8 mouse cellular contexts compared by ENCODE assay signal in the genomic region with DNA sequence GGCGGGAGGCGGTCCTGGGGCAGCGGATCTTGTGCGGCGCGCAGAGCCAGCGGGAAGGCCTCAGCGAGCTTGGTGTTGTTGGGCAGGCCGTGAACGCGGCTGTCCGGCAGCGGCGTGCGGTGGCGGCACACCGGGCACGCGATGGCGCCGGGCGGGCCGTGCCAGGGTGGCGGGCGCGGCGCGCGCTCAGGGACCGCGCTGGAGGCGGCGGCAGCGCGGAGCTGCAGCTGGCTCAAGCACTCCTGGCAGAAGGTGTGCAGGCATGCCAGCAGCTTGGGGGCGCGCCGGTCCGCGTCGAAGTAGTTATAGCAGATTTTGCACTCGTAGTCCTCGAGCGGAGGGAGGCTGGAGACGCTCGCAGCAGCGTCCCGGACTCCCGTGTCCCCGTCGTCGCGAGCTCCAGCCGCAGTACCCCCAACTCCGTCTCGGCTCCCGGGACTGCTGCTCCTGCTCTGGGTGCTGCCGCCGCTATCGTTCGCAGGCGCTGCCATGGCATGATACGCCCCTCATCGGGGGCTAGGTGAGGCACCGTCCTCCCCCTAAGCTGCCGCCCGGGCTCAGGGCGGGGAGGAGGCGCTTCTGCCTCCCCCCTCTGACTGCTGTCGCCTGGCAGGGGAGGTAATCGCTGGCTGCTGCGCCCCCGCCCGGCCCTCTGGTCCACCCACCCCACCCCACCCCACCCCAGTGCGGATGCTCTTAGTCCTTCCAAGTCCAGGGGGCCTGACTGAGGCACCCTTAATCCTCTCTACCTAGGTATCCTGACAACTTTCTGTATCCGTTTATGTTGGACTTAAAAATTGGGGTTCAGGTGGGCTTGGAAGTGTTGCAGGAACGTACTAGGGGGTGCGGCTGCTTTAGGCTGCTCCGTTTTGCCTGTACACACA. TPM values are rescaled to one million over a fixed set of nuclear protein-coding genes. Genes with fewer than 3 reads are reported as not detected.
DNase-seq lines count a peak whose midpoint lies in the region; ATAC-seq and TF ChIP-seq lines count a peak whose summit lies in the region.

No protein-coding gene starts in this region.

- H3K4me3 ChIP-seq in lung, embryonic 15.5 days, result peak overlapping the region; percentile 58
- H3K4me3 ChIP-seq in heart, postnatal 0 days (ENCODE audit: low read depth, low read length), result peak overlapping the region; percentile 60
- peak overlapping the region; percentile 33 for H3K4me3 ChIP-seq in liver, embryonic 15.5 days (replicated peaks)
- H3K4me3 ChIP-seq in stomach, postnatal 0 days (ENCODE audit: low read depth, low read length), result peak overlapping the region; percentile 54

- no peaks in the 10 kb centered on the region for H3K9me3 ChIP-seq in lung, embryonic 15.5 days
- H3K9me3 ChIP-seq in heart, postnatal 0 days (replicated peaks; ENCODE audit: control insufficient read depth, low read length), result no peaks in the 10 kb centered on the region
- H3K9me3 ChIP-seq in liver, embryonic 15.5 days (replicated peaks), result no peaks in the 10 kb centered on the region
- no peaks in the 10 kb centered on the region for H3K9me3 ChIP-seq in stomach, postnatal 0 days (ENCODE audit: control insufficient read depth, low read length)

- no peak for TF ChIP-seq EP300 in heart, postnatal 0 days (IDR thresholded peaks at IDR 0.05; ENCODE audit: low read depth)
- TF ChIP-seq EP300 in stomach, postnatal 0 days (optimal IDR thresholded peaks at IDR 0.05), result no peak

- H3K9ac ChIP-seq in lung, embryonic 15.5 days, result peak overlapping the region; percentile 40
- H3K9ac ChIP-seq in heart, postnatal 0 days (replicated peaks; ENCODE audit: low read depth, low read length), result no peak overlapping the region
- H3K9ac ChIP-seq in liver, embryonic 15.5 days, result no peak overlapping the region
- peak overlapping the region; percentile 27; the same call in 1 of the 2 replicates for H3K9ac ChIP-seq in stomach, postnatal 0 days (ENCODE audit: low read length)

- peak; percentile 29; the same call in 1 of the 2 replicates for TF ChIP-seq CTCF in heart, postnatal 0 days (IDR thresholded peaks at IDR 0.05; ENCODE audit: low read depth)
- TF ChIP-seq CTCF in stomach, postnatal 0 days (IDR thresholded peaks at IDR 0.05; ENCODE audit: low read depth), result peak; percentile 50

- peak overlapping the region; percentile 98 for H3K4me2 ChIP-seq in lung, embryonic 15.5 days
- H3K4me2 ChIP-seq in heart, postnatal 0 days (ENCODE audit: low read depth, low read length), result peak overlapping the region; percentile 94
- peak overlapping the region; percentile 61 for H3K4me2 ChIP-seq in liver, embryonic 15.5 days
- H3K4me2 ChIP-seq in stomach, postnatal 0 days (replicated peaks; ENCODE audit: low read depth), result peak overlapping the region; percentile 92

- peak; percentile 55 for ATAC-seq in lung, embryonic 15.5 days (ENCODE audit: borderline replicate concordance, extremely low read depth, low FRiP score, low TSS enrichment)
- ATAC-seq in heart, postnatal 0 days (ENCODE audit: insufficient read depth, low read depth), result peak; percentile 59; the same call in 1 of the 2 replicates
- no peak for ATAC-seq in liver, embryonic 15.5 days (ENCODE audit: insufficient read depth)
- ATAC-seq in stomach, postnatal 0 days (ENCODE audit: low FRiP score, low TSS enrichment), result peak; percentile 63
- no peak for ATAC-seq in megakaryocyte-erythroid progenitor cell, adult 5-6 weeks (replicated peaks; ENCODE audit: low FRiP score, low TSS enrichment, poor library complexity, severe bottlenecking)

- H3K27me3 ChIP-seq in lung, embryonic 15.5 days, result peaks cover 95% of the 10 kb centered on the region
- peaks cover 91% of the 10 kb centered on the region for H3K27me3 ChIP-seq in heart, postnatal 0 days (ENCODE audit: control insufficient read depth, insufficient read depth, low read length)
- H3K27me3 ChIP-seq in liver, embryonic 15.5 days, result peaks cover 92% of the 10 kb centered on the region
- H3K27me3 ChIP-seq in stomach, postnatal 0 days (ENCODE audit: control insufficient read depth, insufficient read depth, low read length), result peaks cover 26% of the 10 kb centered on the region

- H3K36me3 ChIP-seq in lung, embryonic 15.5 days, result no peaks in the 10 kb centered on the region
- no peaks in the 10 kb centered on the region for H3K36me3 ChIP-seq in heart, postnatal 0 days (replicated peaks; ENCODE audit: control insufficient read depth, insufficient read depth, low read length)
- H3K36me3 ChIP-seq in liver, embryonic 15.5 days (replicated peaks), result no peaks in the 10 kb centered on the region
- no peaks in the 10 kb centered on the region for H3K36me3 ChIP-seq in stomach, postnatal 0 days (ENCODE audit: control insufficient read depth, insufficient read depth, low read length)

- H3K4me1 ChIP-seq in lung, embryonic 15.5 days, result peaks cover 29% of the 10 kb centered on the region
- peaks cover 11% of the 10 kb centered on the region; the same call in 1 of the 2 replicates for H3K4me1 ChIP-seq in heart, postnatal 0 days (ENCODE audit: control insufficient read depth, insufficient read depth)
- no peaks in the 10 kb centered on the region; the same call in 1 of the 2 replicates for H3K4me1 ChIP-seq in liver, embryonic 15.5 days (replicated peaks)
- 0 out of 2 replicates have a peak, but pooled peaks cover 2% of the 10 kb centered on the region for H3K4me1 ChIP-seq in stomach, postnatal 0 days (replicated peaks; ENCODE audit: control insufficient read depth, insufficient read depth)

- no peak for DNase-seq in lung, adult 18-20 months
- peak; percentile 68 for DNase-seq in embryo, embryonic 11 days
- no peak for DNase-seq in heart, postnatal 0 days (ENCODE audit: low spot score)
- DNase-seq in stomach, postnatal 0 days (ENCODE audit: low spot score), result peak; percentile 58
- no peak for DNase-seq in urinary bladder, postnatal 25 days (ENCODE audit: low spot score)

- whole genome bisulfite sequencing in lung, embryonic 15.5 days, result 0% methylated on average over 79 of the region's 79 CpGs
- WGBS in heart, postnatal 0 days, result under 1% methylated on average over 63 of the region's 79 CpGs
- WGBS in liver, embryonic 15.5 days (ENCODE audit: insufficient replicate concordance), result 2% methylated on average over 74 of the region's 79 CpGs
- WGBS in stomach, postnatal 0 days, result under 1% methylated on average over 69 of the region's 79 CpGs

- H3K27ac ChIP-seq in lung, embryonic 15.5 days, result no peak overlapping the region
- no peak overlapping the region for H3K27ac ChIP-seq in heart, postnatal 0 days (ENCODE audit: low read depth)
- H3K27ac ChIP-seq in liver, embryonic 15.5 days (replicated peaks), result no peak overlapping the region
- H3K27ac ChIP-seq in stomach, postnatal 0 days (replicated peaks), result no peak overlapping the region

RNA-seq across cellular contexts. Expression of gene Pax3, which starts 20.5 kb away (rescaled TPM):
- 0.04 and 0.06 TPM in 2 replicates for polyA plus RNA-seq in lung, embryonic 15.5 days (2015; fragmentation: Nextera tagmentation; extraction: Ambion mirVana)
- not detected in 2 replicates for total RNA-seq in heart, postnatal 0 days (2014; rRNA removed; ENCODE audit: low replicate concordance)
- polyA plus RNA-seq in heart, postnatal 0 days (2015; fragmentation: Nextera tagmentation; extraction: Ambion mirVana), result 0.04 and 0.05 TPM in 2 replicates
- polyA plus RNA-seq in liver, embryonic 15.5 days (2015; fragmentation: Nextera tagmentation; extraction: Ambion mirVana), result 0.02 and 0.06 TPM in 2 replicates
- not detected in 2 replicates for polyA plus RNA-seq in stomach, postnatal 0 days (2015; fragmentation: Nextera tagmentation; extraction: Ambion mirVana)
- not detected in 2 replicates for total RNA-seq in megakaryocyte-erythroid progenitor cell, adult 5-6 weeks (2014; fragmentation: Nextera tagmentation)
- not detected in 2 replicates for total RNA-seq in megakaryocyte-erythroid progenitor cell, adult 5-6 weeks (2017)

Comparison
In these comparisons a context has a peak if more than half of its experiments do, and no peak if none do; other contexts are left out.
1. ATAC-seq: peak in lung, embryonic 15.5 days (single experiment), heart, postnatal 0 days (single experiment) and stomach, postnatal 0 days (single experiment); none in liver, embryonic 15.5 days (single experiment) and megakaryocyte-erythroid progenitor cell, adult 5-6 weeks (single experiment).
2. H3K9ac ChIP-seq: peak in lung, embryonic 15.5 days (single experiment) and stomach, postnatal 0 days (single experiment); none in heart, postnatal 0 days (single experiment) and liver, embryonic 15.5 days (single experiment).
3. DNase-seq: peak in embryo, embryonic 11 days (single experiment) and stomach, postnatal 0 days (single experiment); none in lung, adult 18-20 months (0 of 2), heart, postnatal 0 days (single experiment) and urinary bladder, postnatal 25 days (single experiment).
4. Peak in every context shown above with its lines, with median percentiles within 50 percentile points of each other: H3K4me2 ChIP-seq and H3K4me3 ChIP-seq.